Mouse (Mus musculus) layer of hippocampus, postnatal 25 days (tissue): ENCODE results near the gene Ascl1. TPM values are rescaled to one million over a fixed set of nuclear protein-coding genes. Genes with fewer than 3 reads are reported as not detected.

Source experiments
- DNase-seq, 2 experiments: peaks; one replicate each; pipeline ENCODE4 v3.0.0; 2022; ENCODE audit warnings: mixed read lengths in 2 of 2, low spot score in 1 of 2; ENCODE audit errors: extremely low spot score in 1 of 2
- total RNA-seq, 2 experiments: library from RNA; stranded (reverse); gene quantifications; 2 replicates each; pipeline ENCODE4 v1.2.3; 2021

Ascl1 gene
- total RNA-seq, result 1 to 10 TPM; 6.0 to 7.9 TPM

DNA sequence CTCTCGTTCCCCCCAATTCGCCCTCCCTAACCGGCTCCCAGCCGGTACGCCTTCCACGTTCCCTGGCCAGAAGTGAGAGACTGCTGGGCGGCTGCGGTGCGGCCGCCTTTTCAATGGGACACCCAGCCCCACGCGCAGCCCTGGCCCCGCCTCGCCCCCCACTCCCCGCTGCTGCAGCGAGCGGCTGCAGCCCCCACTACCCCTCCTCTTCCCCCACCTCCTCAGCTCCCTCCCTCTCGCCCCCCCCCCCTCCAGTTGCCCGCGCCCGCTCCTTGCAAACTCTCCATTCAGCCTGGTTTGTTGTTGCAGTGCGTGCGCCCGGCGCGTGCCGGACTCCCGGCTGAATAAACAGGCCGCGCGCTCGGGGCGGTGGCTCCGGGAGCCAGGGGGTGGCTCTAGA is at the start of gene Ascl1:
Ascl1 (minus strand) TSS at position 85 of the 400 bp plus-strand sequence.
- peak in 1 of 2 experiments; percentile 20 for DNase-seq

DNA sequence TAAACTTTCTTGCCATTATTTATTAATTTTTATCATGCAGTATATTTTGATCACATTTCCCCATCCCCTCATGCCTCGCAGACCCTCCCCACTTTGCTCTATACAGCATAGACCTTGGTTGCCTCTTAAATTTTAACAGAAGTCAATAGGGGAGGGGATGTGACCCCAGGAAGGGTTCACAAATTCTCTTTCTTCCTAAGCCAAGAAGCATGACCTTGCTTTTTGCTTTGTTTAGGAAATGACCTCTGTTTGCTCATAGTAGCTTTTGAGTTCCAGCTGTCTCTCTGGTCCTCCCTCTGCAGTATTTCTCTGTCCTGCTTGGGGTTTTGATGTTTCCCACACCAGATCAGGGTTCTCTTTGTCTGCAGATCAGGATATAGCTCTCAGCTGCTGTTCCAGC is 40.7 kb upstream of the Ascl1 start:
- DNase-seq, result no peak

DNA sequence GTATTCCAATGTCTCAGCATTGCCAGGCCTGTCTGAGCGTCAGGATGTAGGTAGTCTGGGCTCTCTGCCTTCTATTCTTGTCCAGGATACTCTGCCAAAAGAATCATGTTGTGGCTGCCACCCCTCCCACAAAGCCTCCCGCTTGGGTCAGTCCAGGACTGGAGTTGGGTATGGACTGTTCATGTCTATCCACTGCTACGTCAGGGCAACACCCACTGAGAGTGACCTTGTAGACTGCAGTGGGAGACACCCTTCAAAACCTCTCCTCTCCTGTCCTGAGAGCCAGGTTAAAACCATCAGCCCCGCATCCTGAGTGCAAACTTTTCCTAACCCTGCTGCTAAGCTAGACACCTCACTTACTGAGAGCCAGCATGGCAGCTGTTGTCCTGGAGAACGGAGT is 28.2 kb upstream of the Ascl1 start, which contains the start of gene Pah:
Pah (plus strand) TSS at position 150 of the 400 bp plus-strand sequence.
- no peak for DNase-seq

DNA sequence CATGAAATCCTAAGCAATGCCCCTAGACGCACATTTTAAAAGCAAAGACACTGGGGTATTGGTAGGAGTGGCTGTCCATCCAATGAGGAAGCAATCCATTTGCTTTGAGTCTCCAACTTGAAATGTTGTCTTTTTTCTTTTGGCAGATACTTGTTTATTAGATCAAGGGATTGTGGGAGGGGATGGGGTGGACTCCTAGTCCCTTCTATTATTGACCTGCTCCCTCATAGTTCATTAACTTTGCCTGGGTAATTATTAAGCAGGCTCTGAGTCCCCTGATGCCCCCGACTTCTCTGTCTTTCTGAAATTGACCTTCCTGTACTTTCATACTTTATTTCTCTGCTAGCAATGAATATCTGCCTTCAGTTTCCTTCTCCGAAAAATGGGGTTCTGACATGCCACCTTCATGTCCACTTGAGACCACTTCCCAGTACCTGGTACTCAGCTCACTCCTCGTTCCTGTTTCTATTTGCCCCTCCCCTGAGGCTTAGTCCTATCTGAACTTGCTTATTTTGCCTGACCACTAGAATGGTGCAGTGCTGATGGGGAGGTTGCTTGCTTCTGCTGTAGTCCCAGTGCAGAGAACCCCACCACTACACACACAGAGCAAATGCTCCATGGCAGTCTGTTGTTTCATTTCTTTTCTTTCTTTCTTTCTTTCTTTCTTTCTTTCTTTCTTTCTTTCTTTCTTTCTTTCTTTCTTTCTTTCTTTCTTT is 27.1 kb upstream of the Ascl1 start:
- DNase-seq, result no peak

DNA sequence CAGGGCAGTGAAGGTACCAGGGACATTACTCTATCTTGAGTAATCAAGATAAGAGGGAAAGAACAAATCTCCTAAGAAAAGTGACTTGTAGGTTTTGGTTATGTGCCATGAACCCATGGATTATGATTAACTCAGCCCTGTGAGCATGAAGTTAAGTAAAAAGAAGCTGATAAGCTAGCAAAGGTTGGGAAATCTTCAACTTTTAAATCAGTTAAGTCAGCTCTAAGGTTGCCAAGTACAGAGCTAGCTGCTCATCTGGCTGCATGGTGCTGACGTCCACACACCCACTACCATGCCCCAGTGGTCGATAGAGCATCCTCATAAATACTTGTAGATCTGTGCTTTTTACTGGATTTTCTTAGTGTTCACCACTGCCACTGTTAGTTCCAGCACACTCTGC is 25.1 kb upstream of the Ascl1 start:
- no peak for DNase-seq

DNA sequence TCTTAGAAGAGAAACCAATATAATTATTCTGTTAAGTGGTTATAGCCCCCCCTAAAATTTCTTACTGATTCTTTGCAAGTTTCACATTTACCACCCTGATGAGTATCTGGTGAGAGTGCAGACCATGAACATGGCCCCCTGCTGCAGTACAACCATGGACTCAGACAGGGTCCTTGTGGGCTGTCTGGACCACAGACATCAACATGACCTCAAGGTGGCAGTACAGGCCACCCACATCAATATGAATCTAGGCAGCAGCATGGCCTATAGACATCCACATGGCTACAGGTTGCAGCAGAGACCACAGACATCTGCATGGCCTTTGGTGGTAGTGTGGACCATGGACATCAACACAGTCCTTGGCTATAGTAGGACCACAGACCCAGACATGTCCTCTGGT is 19.6 kb upstream of the Ascl1 start:
- DNase-seq, result no peak

DNA sequence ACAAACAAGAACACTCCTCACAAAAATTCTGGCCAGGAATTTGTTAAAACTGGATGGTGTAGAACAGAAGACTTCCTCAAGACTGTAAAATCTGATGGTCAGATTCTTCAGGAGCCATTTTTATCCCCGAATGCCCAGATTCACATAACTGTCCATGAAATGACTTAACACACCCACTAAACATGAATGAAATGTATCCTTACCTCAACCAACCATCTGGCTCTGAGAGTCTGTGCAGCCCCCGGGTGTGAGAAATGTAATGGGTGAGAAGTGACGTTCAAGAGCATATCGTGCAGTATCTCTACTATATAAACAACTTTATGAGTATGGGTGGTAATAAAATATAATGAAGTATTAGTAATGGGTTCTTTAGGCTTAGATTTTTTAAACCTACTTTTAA is 15.1 kb upstream of the Ascl1 start:
- no peak for DNase-seq

DNA sequence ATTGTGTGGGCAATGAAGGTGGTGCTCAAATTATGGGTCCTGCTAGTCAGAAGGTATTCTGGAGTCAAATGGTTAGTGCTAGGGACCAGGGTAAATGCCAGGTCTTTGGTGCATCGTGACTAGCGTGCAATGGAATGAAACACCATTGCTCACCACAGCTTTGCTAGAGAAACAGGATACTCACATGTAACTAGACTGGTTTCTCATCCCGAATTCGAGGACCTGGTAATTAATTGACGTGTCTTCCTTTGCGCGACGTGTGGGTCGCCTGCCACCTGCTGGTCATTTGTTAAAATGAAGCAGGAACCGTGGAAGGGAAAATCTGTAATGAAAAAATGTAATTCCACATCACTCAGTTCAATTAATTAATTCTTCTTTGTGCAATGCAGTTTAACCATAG is 10.5 kb upstream of the Ascl1 start:
- peak; percentile 54 to 79 for DNase-seq

DNA sequence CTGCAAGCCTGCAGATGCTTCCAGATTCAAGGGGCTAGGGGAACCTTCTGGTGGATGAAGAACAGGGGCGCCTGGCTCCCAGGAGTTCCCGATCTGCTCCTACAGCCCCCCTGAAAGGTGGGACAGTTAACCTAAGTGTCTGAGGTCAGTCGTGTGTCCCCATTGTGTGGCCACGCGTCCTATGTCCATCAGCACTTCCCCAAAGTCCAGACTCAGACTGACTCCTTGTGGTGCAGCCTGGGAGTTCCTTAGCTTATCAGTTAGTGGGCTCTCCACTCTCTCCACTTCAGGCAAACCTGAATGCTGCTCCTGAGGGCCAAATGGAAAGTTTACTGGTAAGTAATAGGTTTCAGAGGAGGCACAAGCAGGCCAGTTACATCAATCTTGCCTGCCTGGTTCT is 8.8 kb upstream of the Ascl1 start:
- DNase-seq, result no peak

DNA sequence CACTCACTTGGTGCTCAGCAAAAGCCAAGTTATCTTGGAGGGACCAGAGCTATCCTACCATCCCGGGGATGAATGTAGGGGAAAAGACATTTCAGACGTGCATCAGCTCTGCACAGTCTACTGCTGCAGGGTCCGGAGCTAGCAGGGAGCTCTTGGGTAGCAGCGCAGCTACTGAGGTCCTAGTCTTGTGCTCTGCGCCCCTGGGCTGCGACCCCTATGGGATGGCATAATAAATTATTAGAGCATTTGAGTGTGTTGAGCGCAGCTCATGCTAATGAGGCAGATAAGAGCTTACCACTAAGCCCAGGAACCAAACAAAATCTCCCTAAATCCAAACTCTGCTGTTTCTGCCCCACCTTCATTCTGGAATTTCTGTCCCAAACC is 8.2 kb upstream of the Ascl1 start:
- no peak for DNase-seq

DNA sequence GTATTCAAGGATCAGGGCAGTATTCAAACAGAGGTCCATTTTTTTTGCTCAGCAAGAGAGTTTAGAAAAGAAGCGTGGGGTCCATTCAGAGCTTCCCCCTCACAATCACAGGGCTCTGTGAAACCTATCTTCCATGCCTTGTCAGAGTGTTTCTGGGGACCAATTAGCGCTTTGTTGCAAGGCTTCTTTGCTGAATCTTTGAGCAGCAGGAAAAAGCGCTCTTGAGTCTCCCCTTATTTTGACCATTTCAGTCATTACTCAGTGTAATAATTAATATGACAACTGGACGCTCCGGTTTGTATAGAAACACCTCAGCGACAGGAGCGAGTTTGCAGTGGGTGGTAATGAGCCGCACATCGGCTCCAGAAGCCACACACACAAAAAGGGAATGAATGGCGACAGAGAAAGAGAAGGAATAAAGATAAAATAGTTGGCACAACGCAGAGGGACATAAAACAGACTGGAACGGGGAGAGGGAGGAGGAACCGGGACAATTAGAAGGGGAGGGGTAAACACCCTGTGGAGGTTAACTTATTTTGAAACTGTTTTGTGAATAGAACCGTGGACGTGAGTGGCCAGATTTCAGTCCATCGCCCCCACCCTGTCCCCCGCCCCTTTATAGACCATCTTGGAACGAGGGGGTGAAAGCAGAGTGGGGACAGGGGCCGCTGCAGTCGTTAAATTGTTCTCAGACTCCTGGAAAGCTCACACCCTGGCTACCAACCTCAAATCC is 7.6 kb upstream of the Ascl1 start:
- no peak for DNase-seq

DNA sequence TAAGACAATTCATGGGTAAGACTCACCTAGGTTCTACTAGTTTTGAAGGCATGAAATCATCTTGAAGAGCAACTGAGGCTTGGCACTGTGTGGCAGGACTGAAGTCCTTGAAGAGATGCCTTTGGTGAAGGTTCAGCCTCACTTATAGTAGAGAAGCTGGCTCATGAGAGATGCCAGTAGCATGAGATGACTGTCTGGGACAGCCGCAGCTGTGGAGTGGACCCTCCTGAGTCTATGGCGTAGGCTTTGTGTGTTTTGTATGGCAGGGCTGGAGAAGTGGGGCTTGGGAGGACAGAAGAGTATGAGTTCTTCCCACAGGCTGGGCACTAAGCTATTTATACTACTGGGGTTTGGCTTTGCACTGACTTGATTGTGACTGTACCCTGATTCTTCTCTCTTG is 3.6 kb upstream of the Ascl1 start:
- no peak for DNase-seq

DNA sequence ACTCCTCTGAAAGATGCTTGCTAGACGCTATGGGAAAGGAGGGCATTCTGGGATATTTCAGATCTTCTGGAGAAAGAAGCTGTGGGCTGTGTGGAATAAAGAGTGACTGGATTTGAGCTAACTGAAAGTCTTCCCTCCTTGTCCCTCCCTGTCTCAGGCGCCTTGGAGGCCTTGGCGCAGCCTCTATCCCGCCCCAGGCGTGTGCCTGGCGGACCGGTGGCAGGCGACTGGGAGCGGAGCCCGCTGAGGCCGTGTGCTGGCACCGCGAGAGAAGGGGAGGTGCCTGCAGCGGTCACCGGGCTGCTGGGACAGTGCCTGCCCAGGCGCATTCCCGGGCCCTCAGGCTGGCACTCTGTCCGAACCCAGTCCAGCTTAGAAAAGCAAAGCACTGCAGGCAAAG is 1.1 kb upstream of the Ascl1 start:
- peak in 1 of 2 experiments; percentile 43 for DNase-seq

DNA sequence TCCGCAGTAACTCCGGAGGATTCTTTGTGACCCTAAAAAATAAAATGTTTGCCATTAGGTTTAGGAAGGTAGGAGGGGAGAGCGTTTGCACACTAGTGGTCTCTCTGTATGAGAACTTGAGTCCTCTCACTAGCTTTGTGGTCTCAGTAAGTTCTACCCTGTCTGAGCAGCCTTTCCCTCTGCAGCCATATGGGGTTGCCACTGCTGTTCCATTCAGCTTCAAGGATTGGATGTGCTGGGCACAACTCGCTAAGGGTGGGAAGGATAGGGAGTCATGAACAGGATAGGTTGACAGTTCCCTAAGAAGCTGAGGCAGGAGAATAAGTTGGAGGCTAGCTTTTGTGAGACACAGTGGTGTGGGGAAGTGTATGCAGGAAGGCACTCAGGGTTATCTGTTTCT is 716 bp upstream of the Ascl1 start:
- DNase-seq, result no peak

DNA sequence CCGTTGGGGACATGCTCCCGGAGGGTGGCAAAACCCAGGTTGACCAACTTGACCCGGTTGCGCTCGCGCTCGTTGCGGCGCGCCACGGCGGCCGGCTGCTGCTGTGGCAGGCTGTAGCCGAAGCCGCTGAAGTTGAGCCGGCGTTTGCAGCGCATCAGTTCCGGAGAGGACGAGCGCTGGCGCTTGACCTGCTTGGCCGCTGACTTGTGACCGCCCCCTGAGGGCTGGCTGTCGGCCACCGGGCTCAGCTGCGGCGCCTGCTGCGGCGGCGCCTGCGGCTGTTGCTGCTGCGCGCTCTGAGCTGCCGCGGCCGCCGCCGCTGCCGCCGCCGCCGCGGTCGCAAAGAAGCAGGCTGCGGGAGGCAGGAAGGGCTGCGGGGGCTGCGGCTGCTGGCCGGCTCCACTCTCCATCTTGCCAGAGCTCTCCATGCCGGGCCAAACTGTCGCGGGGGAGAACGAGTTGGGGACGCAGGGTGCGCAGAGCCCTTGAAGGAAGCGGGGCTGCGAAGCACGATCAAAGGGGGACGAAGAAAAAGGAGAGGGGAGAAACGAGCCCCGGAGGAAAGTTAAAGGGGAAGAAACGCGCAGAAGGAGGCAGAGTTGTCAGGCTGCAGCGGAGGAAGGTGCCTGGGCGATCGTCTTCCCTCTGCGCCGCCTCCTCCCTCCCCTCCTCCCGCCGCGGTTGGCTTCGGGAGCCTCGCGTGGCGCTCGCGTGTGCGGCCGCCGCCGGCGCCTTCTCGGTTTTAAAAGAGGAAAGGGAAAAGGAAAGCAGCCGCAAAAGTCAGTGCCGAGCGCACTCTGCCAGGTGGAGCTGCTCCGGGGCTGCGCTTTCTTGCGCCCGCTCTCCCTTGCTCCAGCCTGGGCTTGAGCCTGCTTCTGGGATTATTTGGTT is 554 bp downstream of the Ascl1 start:
- DNase-seq, result peak; percentile 49 to 63

DNA sequence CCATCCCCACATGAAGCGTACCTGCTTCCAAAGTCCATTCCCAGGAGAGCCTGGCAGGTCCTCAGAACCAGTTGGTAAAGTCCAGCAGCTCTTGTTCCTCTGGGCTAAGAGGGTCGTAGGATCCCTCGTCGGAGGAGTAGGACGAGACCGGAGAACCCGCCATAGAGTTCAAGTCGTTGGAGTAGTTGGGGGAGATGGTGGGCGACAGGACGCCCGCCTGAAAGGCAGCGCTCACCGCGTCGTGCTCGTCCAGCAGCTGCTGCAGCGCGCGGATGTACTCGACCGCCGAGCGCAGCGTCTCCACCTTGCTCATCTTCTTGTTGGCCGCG is 1.2 kb downstream of the Ascl1 start:
- DNase-seq, result no peak

DNA sequence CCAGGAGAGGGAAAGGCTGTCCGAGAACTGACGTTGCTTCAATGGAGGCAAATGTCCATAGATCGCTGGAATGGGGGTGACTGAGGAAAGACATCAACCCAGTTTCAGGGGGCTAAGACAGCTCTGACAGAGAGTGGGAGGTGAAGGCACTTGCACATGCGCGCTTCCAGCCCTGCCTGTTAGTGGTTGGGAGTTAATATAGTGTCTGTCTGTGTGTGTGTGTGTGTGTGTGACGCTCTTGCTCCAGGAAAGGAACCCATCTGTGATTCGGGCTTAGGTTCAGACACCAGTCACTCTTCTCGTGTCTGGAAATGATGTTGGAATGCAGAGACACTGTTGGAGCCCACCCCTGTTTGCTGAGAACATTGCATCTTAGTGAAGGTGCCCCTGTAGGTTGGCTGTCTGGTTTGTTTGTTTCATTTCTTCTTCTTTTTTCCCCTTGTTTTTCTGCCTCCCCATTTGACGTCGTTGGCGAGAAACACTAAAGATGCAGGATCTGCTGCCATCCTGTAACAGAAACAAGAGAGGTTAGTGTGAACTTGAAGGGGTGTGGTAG is 1.9 kb downstream of the Ascl1 start:
- no peak for DNase-seq

DNA sequence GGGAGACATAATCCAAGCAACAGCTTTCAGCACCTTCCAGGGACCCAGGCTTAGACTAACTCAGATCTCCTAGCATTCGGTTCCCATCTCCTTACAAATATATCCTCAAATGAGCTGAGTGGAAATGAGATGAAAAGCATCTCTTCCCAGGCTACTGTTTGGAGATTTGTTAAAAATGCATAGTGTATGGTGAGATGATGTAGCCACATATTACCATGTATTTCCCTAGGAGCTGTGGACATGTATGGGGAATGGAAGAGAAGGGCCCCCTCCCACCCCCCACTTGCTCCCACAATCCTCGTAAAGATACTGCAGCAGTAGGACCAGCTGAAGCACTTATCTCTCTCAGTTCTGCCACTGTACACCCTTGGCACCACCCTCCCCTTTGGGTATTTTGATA is 3.1 kb downstream of the Ascl1 start:
- no peak for DNase-seq

DNA sequence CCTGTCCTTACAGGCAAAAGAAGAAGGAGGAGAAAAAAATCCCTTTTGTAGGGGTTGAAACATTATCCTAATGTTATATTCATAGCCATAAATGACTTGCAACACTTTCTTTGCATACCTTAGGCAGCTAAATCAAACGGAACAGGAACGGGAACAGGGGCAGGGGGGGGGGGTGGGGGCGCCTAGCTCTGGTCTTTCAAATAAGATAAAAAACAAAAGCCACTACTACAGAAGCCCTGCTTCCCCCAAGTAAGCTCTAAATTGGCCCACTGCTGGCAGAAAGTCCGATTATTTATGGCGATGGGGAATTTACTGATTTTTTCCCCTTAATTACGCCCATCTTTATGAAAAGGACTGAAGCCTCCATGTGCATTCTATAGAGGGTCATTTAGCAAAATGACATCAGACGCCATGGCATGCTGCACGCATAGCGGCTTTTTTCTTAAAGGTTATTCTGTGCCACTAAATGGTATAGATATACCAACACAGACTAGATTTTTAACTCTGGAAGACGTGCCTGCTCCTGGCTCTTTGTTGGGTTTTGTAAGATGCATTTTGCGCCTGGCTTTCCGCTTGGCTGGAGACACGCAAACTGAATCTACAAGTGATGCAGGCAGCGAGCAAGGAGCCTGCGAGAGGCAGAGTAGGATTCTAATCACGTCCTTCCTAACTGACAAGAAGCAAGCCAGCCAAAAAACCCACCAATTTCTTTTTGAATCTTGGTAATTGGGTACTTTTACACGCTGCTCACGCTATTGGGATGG is 4.0 kb downstream of the Ascl1 start:
- peak in 1 of 2 experiments; percentile 20 for DNase-seq
